Mouse (Mus musculus): ENCODE measurements around the gene Fcrl5. TPM values are rescaled to one million over a fixed set of nuclear protein-coding genes. Genes with fewer than 3 reads are reported as not detected.

The Fcrl5 gene
- polyA plus RNA-seq, 1 experiment from 2014 or later, result not detected

DNA sequence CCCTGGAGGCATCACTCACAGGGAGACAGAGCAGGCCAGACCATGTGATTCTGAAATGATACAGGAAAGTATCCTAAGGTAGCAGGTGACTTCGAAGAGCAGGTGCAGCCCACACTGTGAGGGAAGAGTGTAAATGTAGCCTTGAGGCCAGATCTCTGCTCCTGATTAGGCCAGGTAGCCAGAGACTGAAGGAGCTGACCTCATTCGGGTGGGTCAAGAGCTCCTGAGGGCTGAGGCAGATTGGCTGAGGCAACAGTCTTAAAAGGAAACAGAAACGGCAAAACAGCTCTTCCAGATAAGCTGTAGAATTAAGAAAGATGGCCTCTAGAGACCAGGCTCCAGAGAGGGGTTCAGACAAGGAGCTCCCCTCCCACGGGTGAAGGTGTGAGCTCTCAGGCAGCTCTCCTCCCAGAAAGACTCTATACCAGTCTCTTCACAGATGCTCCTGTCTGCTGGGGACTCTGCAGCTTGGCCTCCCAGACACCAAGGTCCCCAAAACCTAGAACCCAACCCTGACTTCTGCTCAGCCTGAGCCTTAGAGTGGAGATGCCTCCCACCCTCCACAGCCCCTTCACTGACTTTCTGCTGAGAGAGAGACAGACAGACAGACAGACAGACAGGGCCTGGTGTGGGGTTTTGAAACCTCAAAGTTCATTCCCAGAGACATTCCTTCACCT, 69.3 kb downstream of the Fcrl5 start:
- DNase-seq (ENCODE audit: low spot score) (peak; percentile 48), ATAC-seq (replicated peaks; ENCODE audit: low FRiP score, low TSS enrichment, low read depth) (no peak)
- no peaks in the 10 kb centered on the region for H3K27me3 ChIP-seq (replicated peaks; ENCODE audit: control insufficient read depth, insufficient read depth, low read length)
- H3K4me3 ChIP-seq (ENCODE audit: low read depth, low read length), result no peak overlapping the region
- H3K27ac ChIP-seq (ENCODE audit: low read depth), result no peak overlapping the region
- H3K9ac ChIP-seq (ENCODE audit: low read length), result no peak overlapping the region
- no peaks in the 10 kb centered on the region for H3K36me3 ChIP-seq (ENCODE audit: control insufficient read depth, insufficient read depth, low read length)
- H3K4me2 ChIP-seq (ENCODE audit: low read length), result no peak overlapping the region
- WGBS, result 54% methylated on average over 4 of the region's 4 CpGs
- H3K9me3 ChIP-seq (ENCODE audit: control insufficient read depth, low read length), result no peaks in the 10 kb centered on the region
- peaks cover 11% of the 10 kb centered on the region for H3K4me1 ChIP-seq (replicated peaks; ENCODE audit: control insufficient read depth, insufficient read depth, low read length)

DNA sequence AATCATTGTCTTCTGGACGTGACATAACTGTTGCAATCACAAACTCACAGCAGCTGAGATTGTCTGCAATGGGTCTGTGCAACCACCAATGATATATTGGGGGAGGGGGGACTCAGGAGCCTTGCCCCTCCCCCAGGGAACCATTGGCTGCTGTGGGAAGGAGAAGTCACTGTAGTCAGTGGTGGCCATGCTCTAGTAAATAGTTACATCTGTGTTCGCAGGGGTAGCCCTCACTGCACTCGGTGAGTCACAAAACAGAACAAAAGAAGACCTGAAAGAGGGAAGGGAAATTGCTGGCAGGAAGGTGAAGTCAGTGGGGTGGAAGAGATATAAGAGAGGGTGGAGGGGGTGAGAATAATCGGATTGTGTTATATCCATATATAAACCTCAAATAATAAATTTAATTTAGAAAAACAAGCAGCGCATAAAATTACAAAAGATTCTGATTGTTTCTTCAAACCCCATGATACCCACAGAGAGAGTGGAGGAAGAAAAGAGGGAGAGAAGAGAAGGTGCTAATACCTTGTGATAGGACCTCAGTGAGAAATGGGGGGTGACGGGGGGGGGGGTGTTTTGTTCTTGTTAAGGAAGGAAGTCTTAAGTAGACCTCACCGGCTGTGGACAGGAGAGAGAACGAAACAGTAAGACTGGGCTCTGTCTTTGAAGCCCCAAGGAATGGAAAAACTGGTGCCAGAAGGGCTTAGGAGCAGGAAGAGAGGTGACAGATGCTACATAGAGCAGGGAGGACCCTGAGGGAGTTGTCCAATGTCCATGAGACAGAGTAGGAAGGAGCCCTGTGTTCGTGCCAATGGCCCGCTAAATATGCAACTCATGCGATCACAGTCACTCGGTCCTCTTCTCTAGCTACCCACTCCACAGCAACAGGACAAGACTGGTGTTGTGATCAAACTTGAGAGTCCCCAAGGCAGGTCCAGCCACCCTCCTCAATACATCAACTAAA, 71.2 kb downstream of the Fcrl5 start:
- H3K27ac ChIP-seq (ENCODE audit: low read depth), result no peak overlapping the region
- H3K9me3 ChIP-seq (ENCODE audit: control insufficient read depth, low read length), result no peaks in the 10 kb centered on the region
- H3K4me1 ChIP-seq (replicated peaks; ENCODE audit: control insufficient read depth, insufficient read depth, low read length), result peaks cover 11% of the 10 kb centered on the region
- no peaks in the 10 kb centered on the region for H3K27me3 ChIP-seq (replicated peaks; ENCODE audit: control insufficient read depth, insufficient read depth, low read length)
- no peaks in the 10 kb centered on the region for H3K36me3 ChIP-seq (ENCODE audit: control insufficient read depth, insufficient read depth, low read length)
- DNase-seq (ENCODE audit: low spot score) (peak; percentile 39), ATAC-seq (replicated peaks; ENCODE audit: low FRiP score, low TSS enrichment, low read depth) (no peak)
- H3K4me3 ChIP-seq (ENCODE audit: low read depth, low read length), result no peak overlapping the region
- WGBS, result 71% methylated on average over 12 of the region's 12 CpGs
- H3K4me2 ChIP-seq (ENCODE audit: low read length), result no peak overlapping the region
- H3K9ac ChIP-seq (ENCODE audit: low read length), result no peak overlapping the region

DNA sequence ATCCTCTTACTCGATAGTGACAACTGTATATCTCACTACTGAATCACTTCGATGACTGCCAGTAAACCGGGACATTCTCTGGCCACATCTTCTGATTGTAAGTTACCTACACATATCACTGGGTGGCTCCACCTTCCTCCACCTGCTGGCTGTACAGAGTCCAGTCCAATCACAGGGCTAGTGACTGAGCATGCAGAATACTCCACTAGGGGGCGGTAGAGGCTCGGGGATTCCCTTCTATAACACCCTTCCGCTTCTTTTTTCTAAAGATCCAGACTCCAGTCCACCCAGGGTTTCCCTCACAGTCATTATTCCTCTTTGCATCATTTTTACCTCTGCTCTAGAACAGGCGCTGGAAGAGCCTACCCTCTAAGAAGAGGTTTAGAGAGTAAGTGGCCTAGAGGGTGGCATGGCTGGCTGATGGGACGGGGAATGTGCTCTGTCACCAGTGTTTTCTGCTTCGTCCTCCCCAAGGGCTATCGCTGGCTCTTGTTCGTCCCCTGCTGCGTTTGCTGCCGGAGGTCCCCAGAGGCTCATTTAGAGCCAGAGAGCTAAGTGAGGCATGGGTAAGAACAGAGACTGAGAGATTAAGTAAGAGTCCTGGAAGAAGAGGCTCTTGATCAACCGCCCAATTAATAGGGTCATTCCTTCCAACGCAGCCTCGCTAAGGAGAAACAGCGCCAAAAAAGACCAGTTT, 72.8 kb downstream of the Fcrl5 start:
- H3K36me3 ChIP-seq (ENCODE audit: control insufficient read depth, insufficient read depth, low read length), result no peaks in the 10 kb centered on the region
- H3K27me3 ChIP-seq (replicated peaks; ENCODE audit: control insufficient read depth, insufficient read depth, low read length), result no peaks in the 10 kb centered on the region
- WGBS, result 34% methylated on average over 17 of the region's 17 CpGs
- no peaks in the 10 kb centered on the region for H3K9me3 ChIP-seq (ENCODE audit: control insufficient read depth, low read length)
- H3K9ac ChIP-seq (ENCODE audit: low read length), result no peak overlapping the region
- no peak overlapping the region for H3K4me2 ChIP-seq (ENCODE audit: low read length)
- ATAC-seq (replicated peaks; ENCODE audit: low FRiP score, low TSS enrichment, low read depth) (peak; percentile 51; the same call in 1 of the 2 replicates), DNase-seq (ENCODE audit: low spot score) (peak; percentile 92)
- peaks cover 11% of the 10 kb centered on the region for H3K4me1 ChIP-seq (replicated peaks; ENCODE audit: control insufficient read depth, insufficient read depth, low read length)
- H3K4me3 ChIP-seq (ENCODE audit: low read depth, low read length), result no peak overlapping the region
- no peak overlapping the region for H3K27ac ChIP-seq (ENCODE audit: low read depth)

DNA sequence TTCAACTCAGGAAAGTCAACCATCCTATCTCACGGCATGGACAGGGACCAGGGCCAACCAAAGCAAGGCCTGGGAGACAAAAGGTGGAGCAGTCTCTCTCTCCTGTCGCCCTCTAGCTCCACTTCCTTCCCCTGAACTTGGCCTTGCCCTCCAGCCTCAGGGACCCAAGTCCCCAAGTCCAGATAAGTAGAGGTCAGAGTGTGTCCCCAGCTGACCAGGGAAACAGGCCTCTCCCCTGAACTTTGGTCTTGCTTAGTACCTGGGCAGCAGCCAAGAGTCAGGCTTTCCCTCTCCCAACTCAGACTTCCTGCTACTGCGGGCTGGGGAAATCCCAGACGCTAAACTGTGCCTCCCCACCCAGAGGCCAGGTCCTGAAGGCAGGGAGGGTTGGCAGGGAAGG, 73.5 kb downstream of the Fcrl5 start:
- Histone ChIP-seq H3K27me3 (replicated peaks; ENCODE audit: control insufficient read depth, insufficient read depth, low read length) (no peaks in the 10 kb centered on the region), H3K4me2 (ENCODE audit: low read length) (no peak overlapping the region), H3K36me3 (ENCODE audit: control insufficient read depth, insufficient read depth, low read length) (no peaks in the 10 kb centered on the region), H3K4me1 (replicated peaks; ENCODE audit: control insufficient read depth, insufficient read depth, low read length) (peaks cover 11% of the 10 kb centered on the region), H3K9me3 (ENCODE audit: control insufficient read depth, low read length) (no peaks in the 10 kb centered on the region), H3K9ac (ENCODE audit: low read length) (no peak overlapping the region), H3K4me3 (ENCODE audit: low read depth, low read length) (no peak overlapping the region), H3K27ac (ENCODE audit: low read depth) (0 out of 2 replicates have a peak overlapping the region, but pooled peaks have one; percentile 18)
- DNase-seq (ENCODE audit: low spot score) (peak; percentile 63), ATAC-seq (replicated peaks; ENCODE audit: low FRiP score, low TSS enrichment, low read depth) (0 out of 2 replicates have a peak, but pooled peaks have one; percentile 12)
- 40% methylated on average over 4 of the region's 4 CpGs for WGBS

DNA sequence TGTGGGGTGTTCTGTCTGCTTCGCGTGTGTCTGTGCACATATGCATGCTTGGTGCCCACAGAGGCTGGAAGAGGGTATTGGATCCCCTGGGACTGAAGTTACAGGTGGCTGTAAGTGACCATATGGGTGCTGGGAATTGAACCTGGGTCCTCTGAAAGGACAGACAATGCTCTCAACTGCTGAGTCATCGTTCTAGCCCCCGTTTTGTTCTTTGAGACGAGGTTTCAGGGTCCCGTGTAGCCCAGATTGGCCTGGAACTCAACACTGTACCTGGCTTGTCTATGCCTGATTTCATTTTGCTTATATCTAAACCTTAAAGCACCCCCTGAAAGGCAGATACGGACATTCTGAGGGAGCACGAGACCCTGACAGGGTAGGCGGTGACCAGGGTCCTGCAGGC, 75.3 kb downstream of the Fcrl5 start:
- ATAC-seq (replicated peaks; ENCODE audit: low FRiP score, low TSS enrichment, low read depth), result no peak
- Histone ChIP-seq H3K27me3 (replicated peaks; ENCODE audit: control insufficient read depth, insufficient read depth, low read length) (no peaks in the 10 kb centered on the region), H3K9me3 (ENCODE audit: control insufficient read depth, low read length) (no peaks in the 10 kb centered on the region), H3K4me1 (replicated peaks; ENCODE audit: control insufficient read depth, insufficient read depth, low read length) (peaks cover 11% of the 10 kb centered on the region), H3K4me3 (ENCODE audit: low read depth, low read length) (no peak overlapping the region), H3K9ac (ENCODE audit: low read length) (no peak overlapping the region), H3K27ac (ENCODE audit: low read depth) (no peak overlapping the region), H3K4me2 (ENCODE audit: low read length) (no peak overlapping the region), H3K36me3 (ENCODE audit: control insufficient read depth, insufficient read depth, low read length) (no peaks in the 10 kb centered on the region)
- no peak for DNase-seq (ENCODE audit: low spot score)
- WGBS, result 89% methylated on average over 9 of the region's 9 CpGs

DNA sequence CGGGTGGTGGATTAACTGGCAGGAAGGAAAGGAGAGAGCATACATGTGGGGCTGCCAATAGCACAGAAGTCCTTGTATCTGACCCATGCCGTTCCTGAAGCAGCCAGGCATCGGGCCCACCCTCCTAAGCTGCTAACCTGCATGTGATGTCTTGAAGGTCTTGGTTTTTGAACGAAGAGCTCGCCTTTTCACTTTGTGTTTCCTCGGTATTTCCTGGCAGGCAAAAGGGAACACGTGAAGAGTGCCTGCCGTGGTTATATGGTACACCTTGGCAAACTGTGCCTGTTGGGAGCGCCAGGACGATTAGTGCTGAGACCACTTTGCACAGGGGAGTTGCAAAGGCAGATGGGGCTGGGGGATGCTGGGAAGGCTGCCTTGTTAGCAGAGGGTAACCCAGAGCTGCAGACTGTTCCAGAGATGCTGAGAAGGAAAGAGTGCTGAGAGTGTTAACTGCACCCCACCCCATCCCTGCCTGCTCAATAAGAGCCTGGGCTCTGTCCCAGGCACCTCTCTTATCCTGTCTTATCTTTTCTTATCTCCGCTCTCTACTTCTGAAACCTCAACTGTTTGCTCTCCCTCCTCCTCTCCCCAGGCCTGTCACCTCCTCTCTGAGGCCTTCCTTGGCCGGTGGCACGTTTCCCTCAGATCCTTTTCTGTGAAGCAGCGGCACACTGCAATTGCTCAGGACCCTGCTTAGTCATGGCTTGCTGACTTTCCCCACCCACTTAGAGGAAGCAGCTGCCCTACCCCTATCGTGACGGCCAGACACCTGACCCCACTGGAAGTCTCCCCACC, 76.6 kb downstream of the Fcrl5 start:
- no peaks in the 10 kb centered on the region for H3K9me3 ChIP-seq (ENCODE audit: control insufficient read depth, low read length)
- H3K9ac ChIP-seq (ENCODE audit: low read length), result no peak overlapping the region
- ATAC-seq (replicated peaks; ENCODE audit: low FRiP score, low TSS enrichment, low read depth) (peak; percentile 70), DNase-seq (ENCODE audit: low spot score) (peak; percentile 58)
- H3K4me3 ChIP-seq (ENCODE audit: low read depth, low read length), result no peak overlapping the region
- no peak overlapping the region for H3K4me2 ChIP-seq (ENCODE audit: low read length)
- no peaks in the 10 kb centered on the region for H3K36me3 ChIP-seq (ENCODE audit: control insufficient read depth, insufficient read depth, low read length)
- WGBS, result 37% methylated on average over 16 of the region's 16 CpGs
- H3K27me3 ChIP-seq (replicated peaks; ENCODE audit: control insufficient read depth, insufficient read depth, low read length), result no peaks in the 10 kb centered on the region
- peaks cover 11% of the 10 kb centered on the region for H3K4me1 ChIP-seq (replicated peaks; ENCODE audit: control insufficient read depth, insufficient read depth, low read length)
- H3K27ac ChIP-seq (ENCODE audit: low read depth), result no peak overlapping the region

DNA sequence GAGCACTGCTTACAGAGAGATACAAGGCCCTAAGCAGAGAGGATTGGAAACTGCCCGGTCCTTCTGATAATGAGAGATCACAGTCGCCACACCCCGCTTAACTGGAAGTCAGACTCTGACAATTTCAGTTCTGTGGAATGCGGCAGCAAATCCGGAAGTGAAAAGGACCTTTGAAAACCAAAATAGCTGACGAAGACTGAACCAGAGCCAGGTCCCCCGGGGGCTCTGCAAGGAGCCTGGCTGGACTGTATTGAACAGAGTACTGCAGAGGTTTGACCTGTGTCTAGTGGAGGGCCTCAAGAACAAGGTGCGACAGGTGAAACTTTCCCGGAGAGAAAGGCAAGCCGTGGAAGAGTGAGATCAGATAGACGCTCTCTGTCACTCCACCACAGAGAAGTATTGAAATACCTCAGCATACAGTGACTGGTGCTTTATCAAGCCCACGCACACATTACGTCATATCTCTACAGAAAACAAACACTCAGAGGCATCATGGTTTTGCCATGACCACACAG, 80.1 kb downstream of the Fcrl5 start:
- H3K36me3 ChIP-seq (ENCODE audit: control insufficient read depth, insufficient read depth, low read length), result no peaks in the 10 kb centered on the region
- no peaks in the 10 kb centered on the region; the same call in 1 of the 2 replicates for H3K4me1 ChIP-seq (replicated peaks; ENCODE audit: control insufficient read depth, insufficient read depth, low read length)
- no peak overlapping the region for H3K4me2 ChIP-seq (ENCODE audit: low read length)
- H3K9me3 ChIP-seq (ENCODE audit: control insufficient read depth, low read length), result no peaks in the 10 kb centered on the region
- DNase-seq (ENCODE audit: low spot score), result no peak
- H3K27ac ChIP-seq (ENCODE audit: low read depth), result no peak overlapping the region
- 53% methylated on average over 13 of the region's 13 CpGs for WGBS
- no peak for ATAC-seq (replicated peaks; ENCODE audit: low FRiP score, low TSS enrichment, low read depth)
- no peak overlapping the region for H3K4me3 ChIP-seq (ENCODE audit: low read depth, low read length)
- no peak overlapping the region for H3K9ac ChIP-seq (ENCODE audit: low read length)
- H3K27me3 ChIP-seq (replicated peaks; ENCODE audit: control insufficient read depth, insufficient read depth, low read length), result no peaks in the 10 kb centered on the region

DNA sequence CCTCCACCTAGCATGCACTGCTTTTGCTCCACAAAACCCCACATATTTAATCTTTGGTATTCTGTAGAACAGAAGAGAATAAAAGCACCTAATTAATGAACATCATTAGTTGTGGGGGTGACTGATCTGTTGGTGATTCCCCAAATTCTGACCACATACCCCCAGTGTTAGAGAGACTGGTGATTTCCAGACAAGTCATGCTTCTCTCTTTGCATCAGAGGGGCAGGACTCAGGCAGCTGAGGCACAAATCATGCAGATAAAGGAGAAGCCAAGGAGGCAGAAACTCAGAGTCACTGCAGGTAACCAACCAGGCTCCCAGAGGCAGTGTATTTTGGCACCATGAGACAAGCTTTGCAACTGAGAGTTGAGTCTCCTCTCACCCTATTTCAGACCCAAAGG, 82.9 kb downstream of the Fcrl5 start:
- no peak overlapping the region for H3K4me3 ChIP-seq (ENCODE audit: low read depth, low read length)
- H3K27ac ChIP-seq (ENCODE audit: low read depth), result no peak overlapping the region
- H3K4me1 ChIP-seq (replicated peaks; ENCODE audit: control insufficient read depth, insufficient read depth, low read length), result no peaks in the 10 kb centered on the region; the same call in 1 of the 2 replicates
- H3K36me3 ChIP-seq (ENCODE audit: control insufficient read depth, insufficient read depth, low read length), result no peaks in the 10 kb centered on the region
- H3K9ac ChIP-seq (ENCODE audit: low read length), result no peak overlapping the region
- no peak for DNase-seq (ENCODE audit: low spot score)
- H3K9me3 ChIP-seq (ENCODE audit: control insufficient read depth, low read length), result no peaks in the 10 kb centered on the region
- no peaks in the 10 kb centered on the region for H3K27me3 ChIP-seq (replicated peaks; ENCODE audit: control insufficient read depth, insufficient read depth, low read length)
- H3K4me2 ChIP-seq (ENCODE audit: low read length), result no peak overlapping the region
- ATAC-seq (replicated peaks; ENCODE audit: low FRiP score, low TSS enrichment, low read depth), result no peak
